Mouse (Mus musculus): ENCODE measurements at regions not wholly inside any gene's neighbourhood (a gene's known extent, or its start where the extent isn't known, plus 50 kb on each side); places are given as distances from the start of the nearest gene placed in this dataset.

GRCm38 (mm10) chr17:82827170-82827569 lies 387.9 kb upstream of the Pkdcc start:
- H3K4me2 ChIP-seq (ENCODE audit: low read depth, low read length) = no peak overlapping the region
- no peak overlapping the region for H3K27ac ChIP-seq
- no peak for ATAC-seq
- no peaks in the 10 kb centered on the region for H3K27me3 ChIP-seq (ENCODE audit: insufficient read depth, low read length)
- no peak overlapping the region for H3K4me3 ChIP-seq (ENCODE audit: low read length)
- H3K36me3 ChIP-seq (ENCODE audit: insufficient read depth, low read length) = no peaks in the 10 kb centered on the region
- no peak for TF ChIP-seq CTCF (IDR thresholded peaks at IDR 0.05; ENCODE audit: low read depth)
- H3K4me1 ChIP-seq (ENCODE audit: insufficient read depth, low read length) = no peaks in the 10 kb centered on the region
- H3K9me3 ChIP-seq (ENCODE audit: low read length) = no peaks in the 10 kb centered on the region
- no peak overlapping the region for H3K9ac ChIP-seq (replicated peaks; ENCODE audit: low read length)
- no peak for DNase-seq (ENCODE audit: low spot score)

GRCm38 (mm10) chr17:82827841-82828240 lies 387.3 kb upstream of the Pkdcc start:
- 95% methylated on average over 8 of the region's 8 CpGs for WGBS
- H3K4me2 ChIP-seq (ENCODE audit: low read depth, low read length) = no peak overlapping the region
- H3K4me3 ChIP-seq (ENCODE audit: low read length) = no peak overlapping the region
- DNase-seq (ENCODE audit: low spot score) (no peak), ATAC-seq (no peak)
- no peaks in the 10 kb centered on the region for H3K36me3 ChIP-seq (ENCODE audit: insufficient read depth, low read length)
- TF ChIP-seq CTCF (IDR thresholded peaks at IDR 0.05; ENCODE audit: low read depth) = no peak
- H3K9me3 ChIP-seq (ENCODE audit: low read length) = no peaks in the 10 kb centered on the region
- no peaks in the 10 kb centered on the region for H3K27me3 ChIP-seq (ENCODE audit: insufficient read depth, low read length)
- H3K27ac ChIP-seq = no peak overlapping the region
- no peak overlapping the region for H3K9ac ChIP-seq (replicated peaks; ENCODE audit: low read length)
- no peaks in the 10 kb centered on the region for H3K4me1 ChIP-seq (ENCODE audit: insufficient read depth, low read length)

- Histone ChIP-seq H3K4me3 (ENCODE audit: low read length) (no peak overlapping the region), H3K4me1 (ENCODE audit: insufficient read depth, low read length) (no peaks in the 10 kb centered on the region), H3K27ac (no peak overlapping the region), H3K9ac (replicated peaks; ENCODE audit: low read length) (no peak overlapping the region), H3K9me3 (ENCODE audit: low read length) (no peaks in the 10 kb centered on the region), H3K27me3 (ENCODE audit: insufficient read depth, low read length) (no peaks in the 10 kb centered on the region), H3K36me3 (ENCODE audit: insufficient read depth, low read length) (no peaks in the 10 kb centered on the region), H3K4me2 (ENCODE audit: low read depth, low read length) (no peak overlapping the region)
- DNase-seq (ENCODE audit: low spot score) (no peak), ATAC-seq (no peak)
- 72% methylated on average over 5 of the region's 5 CpGs for WGBS
- TF ChIP-seq CTCF (IDR thresholded peaks at IDR 0.05; ENCODE audit: low read depth) = no peak
These were observed 386.6 kb upstream of the Pkdcc start for GRCm38 (mm10) chr17:82828434-82828997.

DNA sequence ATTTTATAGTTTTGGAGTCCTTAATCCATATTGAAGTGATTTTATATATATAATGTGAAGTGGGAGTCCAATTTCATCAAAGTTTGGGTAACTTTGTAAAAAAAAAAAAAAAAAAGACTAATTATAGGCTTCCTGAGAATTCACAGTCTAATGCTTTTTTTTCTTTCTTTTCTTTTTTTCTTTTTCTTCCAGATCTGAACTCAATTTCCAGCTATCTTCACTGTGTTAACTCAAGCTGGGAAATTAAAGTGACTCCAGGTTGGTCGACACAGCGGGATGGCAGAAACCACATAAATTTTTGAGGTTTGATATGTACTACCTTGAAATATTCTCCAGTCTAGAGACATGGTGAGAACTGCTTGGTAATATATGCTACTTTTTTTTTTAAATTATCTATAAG lies 385.7 kb upstream of the Pkdcc start:
- no peak overlapping the region for H3K4me3 ChIP-seq (ENCODE audit: low read length)
- TF ChIP-seq CTCF (IDR thresholded peaks at IDR 0.05; ENCODE audit: low read depth) = no peak
- no peak overlapping the region for H3K9ac ChIP-seq (replicated peaks; ENCODE audit: low read length)
- DNase-seq (ENCODE audit: low spot score) (no peak), ATAC-seq (no peak)
- no peaks in the 10 kb centered on the region for H3K36me3 ChIP-seq (ENCODE audit: insufficient read depth, low read length)
- H3K4me1 ChIP-seq (ENCODE audit: insufficient read depth, low read length) = no peaks in the 10 kb centered on the region
- WGBS = 96% methylated on average over 2 of the region's 2 CpGs
- H3K9me3 ChIP-seq (ENCODE audit: low read length) = no peaks in the 10 kb centered on the region
- H3K4me2 ChIP-seq (ENCODE audit: low read depth, low read length) = no peak overlapping the region
- H3K27me3 ChIP-seq (ENCODE audit: insufficient read depth, low read length) = no peaks in the 10 kb centered on the region
- no peak overlapping the region for H3K27ac ChIP-seq

DNA sequence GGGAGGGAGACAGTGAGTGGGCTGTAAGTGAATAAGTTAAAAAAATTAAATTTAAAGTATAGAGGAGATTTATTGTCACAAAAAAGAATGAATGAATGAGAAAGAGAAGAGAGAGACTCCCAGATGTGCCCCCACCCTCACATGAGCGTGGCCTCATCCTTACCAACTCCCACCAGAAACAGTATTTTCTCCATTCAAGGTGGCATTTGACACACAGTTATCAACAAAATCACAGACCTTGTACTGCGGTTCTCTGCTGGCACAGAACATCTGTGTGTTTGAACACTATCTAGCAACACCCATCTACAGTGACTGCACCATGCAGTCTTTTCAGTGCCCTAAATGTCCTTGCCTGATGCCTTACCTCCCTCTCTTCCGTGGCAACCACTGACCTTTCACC lies 380.9 kb upstream of the Pkdcc start:
- Histone ChIP-seq H3K36me3 (ENCODE audit: insufficient read depth, low read length) (no peaks in the 10 kb centered on the region), H3K27ac (no peak overlapping the region), H3K4me2 (ENCODE audit: low read depth, low read length) (no peak overlapping the region), H3K4me1 (ENCODE audit: insufficient read depth, low read length) (no peaks in the 10 kb centered on the region), H3K4me3 (ENCODE audit: low read length) (no peak overlapping the region), H3K9ac (replicated peaks; ENCODE audit: low read length) (no peak overlapping the region), H3K9me3 (ENCODE audit: low read length) (no peaks in the 10 kb centered on the region), H3K27me3 (ENCODE audit: insufficient read depth, low read length) (no peaks in the 10 kb centered on the region)
- no peak for DNase-seq (ENCODE audit: low spot score)
- WGBS = 76% methylated on average over 3 of the region's 3 CpGs
- TF ChIP-seq CTCF (IDR thresholded peaks at IDR 0.05; ENCODE audit: low read depth) = no peak
- no peak for ATAC-seq

DNA sequence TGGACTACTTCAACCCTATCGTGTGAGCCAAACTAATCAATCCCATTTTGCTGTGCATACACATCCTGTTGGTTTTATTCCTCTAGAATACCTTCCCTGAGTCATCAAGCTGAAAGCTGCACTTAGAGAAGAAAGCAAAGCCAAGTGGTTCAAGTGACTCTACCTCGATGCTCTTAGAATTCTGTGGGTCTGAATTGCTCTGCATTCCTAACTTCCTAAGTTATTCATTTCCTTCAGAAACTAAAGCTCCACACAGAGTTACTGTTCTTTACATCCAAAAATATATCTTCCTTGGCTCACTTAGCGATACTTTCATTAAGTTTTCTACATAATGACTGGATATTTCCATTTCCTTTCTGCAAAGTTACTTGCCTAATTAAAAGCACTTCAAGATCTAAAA lies 379.0 kb upstream of the Pkdcc start:
- ATAC-seq (no peak), DNase-seq (ENCODE audit: low spot score) (no peak)
- no peak overlapping the region for H3K27ac ChIP-seq
- no peaks in the 10 kb centered on the region for H3K27me3 ChIP-seq (ENCODE audit: insufficient read depth, low read length)
- TF ChIP-seq CTCF (IDR thresholded peaks at IDR 0.05; ENCODE audit: low read depth) = no peak
- WGBS = 89% methylated on average over 3 of the region's 3 CpGs
- H3K9ac ChIP-seq (replicated peaks; ENCODE audit: low read length) = no peak overlapping the region
- no peaks in the 10 kb centered on the region for H3K9me3 ChIP-seq (ENCODE audit: low read length)
- H3K4me2 ChIP-seq (ENCODE audit: low read depth, low read length) = no peak overlapping the region
- H3K4me1 ChIP-seq (ENCODE audit: insufficient read depth, low read length) = no peaks in the 10 kb centered on the region
- H3K36me3 ChIP-seq (ENCODE audit: insufficient read depth, low read length) = no peaks in the 10 kb centered on the region
- no peak overlapping the region for H3K4me3 ChIP-seq (ENCODE audit: low read length)

- Histone ChIP-seq H3K4me1 (ENCODE audit: insufficient read depth, low read length) (no peaks in the 10 kb centered on the region), H3K4me3 (ENCODE audit: low read length) (no peak overlapping the region), H3K36me3 (ENCODE audit: insufficient read depth, low read length) (no peaks in the 10 kb centered on the region), H3K27ac (no peak overlapping the region), H3K9ac (replicated peaks; ENCODE audit: low read length) (no peak overlapping the region), H3K4me2 (ENCODE audit: low read depth, low read length) (no peak overlapping the region), H3K27me3 (ENCODE audit: insufficient read depth, low read length) (no peaks in the 10 kb centered on the region), H3K9me3 (ENCODE audit: low read length) (no peaks in the 10 kb centered on the region)
- TF ChIP-seq CTCF (IDR thresholded peaks at IDR 0.05; ENCODE audit: low read depth) = no peak
- no peak for ATAC-seq
- no peak for DNase-seq (ENCODE audit: low spot score)
- 72% methylated on average over 5 of the region's 5 CpGs for WGBS
These were observed 368.2 kb upstream of the Pkdcc start for GRCm38 (mm10) chr17:82846776-82847494.

Data from hindbrain, postnatal 0 days (tissue).